Mouse (Mus musculus): Measurements from ENCODE around the gene Tmem123. TPM values are rescaled to one million over a fixed set of nuclear protein-coding genes. Genes with fewer than 3 reads are reported as not detected.

The Tmem123 gene
- 330 TPM for polyA plus RNA-seq (2017; shearing (Covaris generic))

DNA sequence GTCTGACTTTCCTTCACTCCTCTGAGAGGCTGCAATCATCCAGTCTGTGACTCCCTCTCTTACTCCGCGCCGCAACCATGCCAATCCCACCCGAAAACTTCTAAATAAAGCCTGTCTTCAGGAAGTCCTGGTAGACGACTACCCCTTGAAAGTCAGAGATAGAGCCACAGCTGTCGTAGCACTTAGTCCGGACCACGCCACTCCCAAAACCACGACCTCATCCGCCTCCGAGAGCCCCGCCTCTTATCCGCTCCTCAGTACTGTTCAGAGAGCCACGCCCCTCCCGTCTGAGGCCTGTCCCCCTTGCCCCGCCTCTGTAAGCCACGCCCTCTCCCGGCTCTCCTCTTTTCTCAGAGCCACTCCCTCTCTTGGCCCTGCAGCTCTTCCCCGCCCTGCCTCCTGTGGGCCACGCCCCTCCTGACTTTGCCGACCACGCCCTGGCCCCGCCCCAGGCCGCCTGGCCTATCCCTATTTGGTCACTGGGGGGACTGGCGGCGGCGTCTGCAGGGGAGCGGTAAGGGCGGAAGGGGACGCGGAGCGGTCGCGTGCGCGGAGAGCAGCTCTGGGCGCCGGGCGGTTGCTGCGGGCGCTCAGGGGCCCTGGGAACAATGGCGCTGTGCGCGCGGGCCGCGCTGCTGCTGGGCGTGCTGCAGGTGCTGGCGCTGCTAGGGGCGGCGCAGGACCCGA is at the start of gene Tmem123:
Gene Tmem123 (plus strand): TSS at position 428 of the 687 bp plus-strand sequence.

GRCm38 (mm10) chr9:7836905-7837805 is 73.3 kb downstream of the Tmem123 start, which contains the start of gene Birc2:
Gene Birc2, minus strand, starts transcription at chr9:7837064.

Other genes starting within 250 kb of the Tmem123 start
- not detected for gene Mmp8, start 205.6 kb upstream of the Tmem123 start, polyA plus RNA-seq (2017; shearing (Covaris generic))
- not detected for gene Mmp27, start 192.6 kb upstream of the Tmem123 start, polyA plus RNA-seq (2017; shearing (Covaris generic))
- gene Mmp20, start 135.8 kb upstream of the Tmem123 start, polyA plus RNA-seq (2017; shearing (Covaris generic)) = not detected
- not detected for gene Mmp7, start 72.0 kb upstream of the Tmem123 start, polyA plus RNA-seq (2017; shearing (Covaris generic))
- 101 TPM for gene Birc2, start 73.0 kb downstream of the Tmem123 start, polyA plus RNA-seq (2017; shearing (Covaris generic))
- 140 TPM for gene Birc3, start 109.1 kb downstream of the Tmem123 start, polyA plus RNA-seq (2017; shearing (Covaris generic))
- gene Yap1, start 240.6 kb downstream of the Tmem123 start, polyA plus RNA-seq (2017; shearing (Covaris generic)) = not detected